Mouse (Mus musculus): ENCODE results near the gene Adora1. TPM values are rescaled to one million over a fixed set of nuclear protein-coding genes. Genes with fewer than 3 reads are reported as not detected.

Adora1 gene
- polyA plus RNA-seq, 1 experiment = 28.0 TPM

- H3K4me3 ChIP-seq (ENCODE audit: control insufficient read depth, low read depth, low read length) = no peak overlapping the region
- TF ChIP-seq CTCF (IDR thresholded peaks at IDR 0.05; ENCODE audit: control insufficient read depth, insufficient read depth, insufficient replicate concordance, low read depth, low read length) = no peak
- TF ChIP-seq POLR2A (IDR thresholded peaks at IDR 0.05; ENCODE audit: control insufficient read depth, low read depth, low read length) = no peak
- peak overlapping the region; percentile 3; the same call in 1 of the 2 replicates for H3K27ac ChIP-seq (ENCODE audit: control insufficient read depth, insufficient read depth, low read depth, low read length)
- no peaks in the 10 kb centered on the region for H3K27me3 ChIP-seq (ENCODE audit: control insufficient read depth, insufficient read depth, low read length)
- no peaks in the 10 kb centered on the region for H3K36me3 ChIP-seq (ENCODE audit: control insufficient read depth, insufficient read depth, low read length)
- peaks cover 13% of the 10 kb centered on the region for H3K4me1 ChIP-seq (ENCODE audit: control insufficient read depth, insufficient read depth, low read length)
Observed at GRCm38 (mm10) chr1:134215059-134215458, 20.2 kb downstream of the Adora1 start.

- Histone ChIP-seq H3K4me3 (ENCODE audit: control insufficient read depth, low read depth, low read length) (no peak overlapping the region), H3K27ac (ENCODE audit: control insufficient read depth, insufficient read depth, low read depth, low read length) (peak overlapping the region; percentile 45), H3K36me3 (ENCODE audit: control insufficient read depth, insufficient read depth, low read length) (no peaks in the 10 kb centered on the region), H3K4me1 (ENCODE audit: control insufficient read depth, insufficient read depth, low read length) (peaks cover 13% of the 10 kb centered on the region), H3K27me3 (ENCODE audit: control insufficient read depth, insufficient read depth, low read length) (no peaks in the 10 kb centered on the region)
- TF ChIP-seq CTCF (IDR thresholded peaks at IDR 0.05; ENCODE audit: control insufficient read depth, insufficient read depth, insufficient replicate concordance, low read depth, low read length) (no peak), POLR2A (IDR thresholded peaks at IDR 0.05; ENCODE audit: control insufficient read depth, low read depth, low read length) (no peak; the same call in 1 of the 2 replicates)
Observed at GRCm38 (mm10) chr1:134213405-134213804, 21.8 kb downstream of the Adora1 start.

- no peaks in the 10 kb centered on the region for H3K36me3 ChIP-seq (ENCODE audit: control insufficient read depth, insufficient read depth, low read length)
- H3K4me1 ChIP-seq (ENCODE audit: control insufficient read depth, insufficient read depth, low read length) = peaks cover 13% of the 10 kb centered on the region
- no peak overlapping the region for H3K27ac ChIP-seq (ENCODE audit: control insufficient read depth, insufficient read depth, low read depth, low read length)
- no peaks in the 10 kb centered on the region for H3K27me3 ChIP-seq (ENCODE audit: control insufficient read depth, insufficient read depth, low read length)
- no peak overlapping the region for H3K4me3 ChIP-seq (ENCODE audit: control insufficient read depth, low read depth, low read length)
- TF ChIP-seq POLR2A (IDR thresholded peaks at IDR 0.05; ENCODE audit: control insufficient read depth, low read depth, low read length) = no peak
- TF ChIP-seq CTCF (IDR thresholded peaks at IDR 0.05; ENCODE audit: control insufficient read depth, insufficient read depth, insufficient replicate concordance, low read depth, low read length) = no peak
Observed at GRCm38 (mm10) chr1:134212351-134212750, 22.9 kb downstream of the Adora1 start.

GRCm38 (mm10) chr1:134211631-134212030, 23.6 kb downstream of the Adora1 start:
- Histone ChIP-seq H3K27ac (ENCODE audit: control insufficient read depth, insufficient read depth, low read depth, low read length) (peak overlapping the region; percentile 52; the same call in 1 of the 2 replicates), H3K4me1 (ENCODE audit: control insufficient read depth, insufficient read depth, low read length) (peaks cover 10% of the 10 kb centered on the region; the same call in 1 of the 2 replicates), H3K4me3 (ENCODE audit: control insufficient read depth, low read depth, low read length) (no peak overlapping the region), H3K36me3 (ENCODE audit: control insufficient read depth, insufficient read depth, low read length) (no peaks in the 10 kb centered on the region), H3K27me3 (ENCODE audit: control insufficient read depth, insufficient read depth, low read length) (no peaks in the 10 kb centered on the region)
- TF ChIP-seq POLR2A (IDR thresholded peaks at IDR 0.05; ENCODE audit: control insufficient read depth, low read depth, low read length) = no peak
- TF ChIP-seq CTCF (IDR thresholded peaks at IDR 0.05; ENCODE audit: control insufficient read depth, insufficient read depth, insufficient replicate concordance, low read depth, low read length) = no peak

- Histone ChIP-seq H3K27ac (ENCODE audit: control insufficient read depth, insufficient read depth, low read depth, low read length) (peak overlapping the region; percentile 59), H3K4me1 (ENCODE audit: control insufficient read depth, insufficient read depth, low read length) (peaks cover 10% of the 10 kb centered on the region; the same call in 1 of the 2 replicates), H3K27me3 (ENCODE audit: control insufficient read depth, insufficient read depth, low read length) (no peaks in the 10 kb centered on the region), H3K4me3 (ENCODE audit: control insufficient read depth, low read depth, low read length) (no peak overlapping the region), H3K36me3 (ENCODE audit: control insufficient read depth, insufficient read depth, low read length) (no peaks in the 10 kb centered on the region)
- TF ChIP-seq POLR2A (IDR thresholded peaks at IDR 0.05; ENCODE audit: control insufficient read depth, low read depth, low read length) (no peak), CTCF (IDR thresholded peaks at IDR 0.05; ENCODE audit: control insufficient read depth, insufficient read depth, insufficient replicate concordance, low read depth, low read length) (no peak)
Observed at GRCm38 (mm10) chr1:134211043-134211442, 24.2 kb downstream of the Adora1 start.

- no peaks in the 10 kb centered on the region for H3K27me3 ChIP-seq (ENCODE audit: control insufficient read depth, insufficient read depth, low read length)
- no peak overlapping the region for H3K4me3 ChIP-seq (ENCODE audit: control insufficient read depth, low read depth, low read length)
- no peaks in the 10 kb centered on the region for H3K36me3 ChIP-seq (ENCODE audit: control insufficient read depth, insufficient read depth, low read length)
- H3K4me1 ChIP-seq (ENCODE audit: control insufficient read depth, insufficient read depth, low read length) = peaks cover 8% of the 10 kb centered on the region; the same call in 1 of the 2 replicates
- peak overlapping the region; percentile 59 for H3K27ac ChIP-seq (ENCODE audit: control insufficient read depth, insufficient read depth, low read depth, low read length)
- TF ChIP-seq POLR2A (IDR thresholded peaks at IDR 0.05; ENCODE audit: control insufficient read depth, low read depth, low read length) (no peak), CTCF (IDR thresholded peaks at IDR 0.05; ENCODE audit: control insufficient read depth, insufficient read depth, insufficient replicate concordance, low read depth, low read length) (no peak)
Observed at GRCm38 (mm10) chr1:134210179-134210755, 25.0 kb downstream of the Adora1 start.

GRCm38 (mm10) chr1:134206085-134206484, 29.1 kb downstream of the Adora1 start:
- Histone ChIP-seq H3K4me3 (ENCODE audit: control insufficient read depth, low read depth, low read length) (no peak overlapping the region), H3K27me3 (ENCODE audit: control insufficient read depth, insufficient read depth, low read length) (no peaks in the 10 kb centered on the region), H3K4me1 (ENCODE audit: control insufficient read depth, insufficient read depth, low read length) (no peaks in the 10 kb centered on the region; the same call in 1 of the 2 replicates), H3K27ac (ENCODE audit: control insufficient read depth, insufficient read depth, low read depth, low read length) (no peak overlapping the region; the same call in 1 of the 2 replicates), H3K36me3 (ENCODE audit: control insufficient read depth, insufficient read depth, low read length) (no peaks in the 10 kb centered on the region)
- no peak for TF ChIP-seq POLR2A (IDR thresholded peaks at IDR 0.05; ENCODE audit: control insufficient read depth, low read depth, low read length)
- no peak for TF ChIP-seq CTCF (IDR thresholded peaks at IDR 0.05; ENCODE audit: control insufficient read depth, insufficient read depth, insufficient replicate concordance, low read depth, low read length)
